Mouse (Mus musculus): Measurements from ENCODE around the gene Hmgcl. TPM values are rescaled to one million over a fixed set of nuclear protein-coding genes. Genes with fewer than 3 reads are reported as not detected.

The Hmgcl gene
- polyA plus RNA-seq, 1 experiment from 2014 or later: 60.3 TPM

DNA sequence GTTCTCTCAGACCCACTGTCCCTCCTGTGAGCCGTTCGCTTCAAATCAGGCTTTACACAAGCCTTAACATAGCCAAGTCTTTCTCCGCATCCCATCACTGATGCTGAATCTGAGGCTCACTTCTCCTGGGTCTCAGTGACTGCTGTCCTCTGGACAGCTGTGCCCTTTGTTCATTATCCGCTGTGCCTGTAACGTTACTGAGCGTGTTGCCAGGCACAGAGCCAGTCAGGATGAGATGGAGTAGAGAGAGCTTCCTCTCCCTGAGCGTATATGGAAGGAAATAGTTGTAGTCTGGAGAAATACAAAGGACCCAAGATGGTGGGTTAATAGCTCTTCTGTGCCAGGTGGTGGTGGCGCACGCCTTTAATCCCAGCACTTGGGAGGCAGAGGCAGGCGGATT is 3.2 kb downstream of the Hmgcl start:
- DNase-seq (ENCODE audit: low spot score) (no peak), ATAC-seq (ENCODE audit: low FRiP score) (no peak)
- H3K4me1 ChIP-seq (replicated peaks; ENCODE audit: control insufficient read depth, insufficient read depth, low read length): peaks cover 12% of the 10 kb centered on the region
- 83% methylated on average over 10 of the region's 10 CpGs for WGBS
- no peak overlapping the region for H3K4me2 ChIP-seq (replicated peaks)
- peaks cover 22% of the 10 kb centered on the region for H3K36me3 ChIP-seq (replicated peaks; ENCODE audit: control insufficient read depth, insufficient read depth)
- H3K9me3 ChIP-seq (ENCODE audit: control insufficient read depth, low read length): no peaks in the 10 kb centered on the region
- H3K27me3 ChIP-seq (ENCODE audit: control insufficient read depth, insufficient read depth, low read length): no peaks in the 10 kb centered on the region
- H3K9ac ChIP-seq: no peak overlapping the region
- no peak overlapping the region for H3K27ac ChIP-seq
- H3K4me3 ChIP-seq (replicated peaks; ENCODE audit: low read length): no peak overlapping the region

DNA sequence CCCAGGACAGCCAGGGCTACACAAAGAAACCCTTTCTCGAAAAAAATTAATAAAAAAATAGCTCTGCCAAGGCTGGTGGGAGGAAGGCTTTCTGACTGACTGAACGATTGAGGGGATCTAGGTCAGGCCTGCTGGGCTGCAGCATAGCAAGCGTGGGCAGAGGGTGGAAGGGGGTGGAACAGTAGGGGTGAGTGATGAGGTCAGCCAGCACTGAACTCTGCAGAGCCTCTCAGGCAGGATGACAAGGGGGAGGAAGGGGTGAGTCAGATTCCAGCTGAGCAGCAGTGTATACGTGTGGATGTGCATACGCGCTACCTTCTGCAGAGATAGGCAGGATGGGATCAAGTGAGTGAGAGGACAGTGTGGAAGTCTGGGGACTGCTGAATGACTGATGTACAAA is 3.7 kb downstream of the Hmgcl start:
- no peak overlapping the region for H3K4me3 ChIP-seq (replicated peaks; ENCODE audit: low read length)
- peaks cover 26% of the 10 kb centered on the region for H3K36me3 ChIP-seq (replicated peaks; ENCODE audit: control insufficient read depth, insufficient read depth)
- WGBS: 68% methylated on average over 6 of the region's 6 CpGs
- H3K4me1 ChIP-seq (replicated peaks; ENCODE audit: control insufficient read depth, insufficient read depth, low read length): peaks cover 12% of the 10 kb centered on the region
- H3K9ac ChIP-seq: no peak overlapping the region
- no peaks in the 10 kb centered on the region for H3K9me3 ChIP-seq (ENCODE audit: control insufficient read depth, low read length)
- no peaks in the 10 kb centered on the region for H3K27me3 ChIP-seq (ENCODE audit: control insufficient read depth, insufficient read depth, low read length)
- H3K27ac ChIP-seq: no peak overlapping the region
- no peak for ATAC-seq (ENCODE audit: low FRiP score)
- no peak overlapping the region for H3K4me2 ChIP-seq (replicated peaks)
- no peak for DNase-seq (ENCODE audit: low spot score)

DNA sequence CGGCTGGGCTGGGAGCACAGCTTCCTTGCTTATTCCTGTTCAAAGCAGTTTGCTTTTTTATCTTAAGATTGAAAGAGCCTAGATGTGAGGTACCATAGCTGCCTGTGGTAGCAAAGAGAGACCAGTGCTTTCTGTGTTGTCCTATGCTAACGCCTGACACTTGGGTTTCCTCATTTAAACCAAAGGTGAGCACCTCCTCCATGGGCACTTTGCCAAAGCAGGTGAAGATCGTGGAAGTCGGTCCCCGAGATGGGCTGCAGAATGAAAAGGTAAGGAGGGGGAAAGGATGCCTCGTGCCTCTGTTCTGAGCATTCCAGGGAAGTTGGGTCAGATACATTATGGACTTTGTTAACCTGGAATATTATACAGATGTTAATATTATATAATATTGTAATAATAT is 4.1 kb downstream of the Hmgcl start:
- H3K27me3 ChIP-seq (ENCODE audit: control insufficient read depth, insufficient read depth, low read length): no peaks in the 10 kb centered on the region
- WGBS: 89% methylated on average over 6 of the region's 6 CpGs
- no peaks in the 10 kb centered on the region for H3K9me3 ChIP-seq (ENCODE audit: control insufficient read depth, low read length)
- peaks cover 12% of the 10 kb centered on the region for H3K4me1 ChIP-seq (replicated peaks; ENCODE audit: control insufficient read depth, insufficient read depth, low read length)
- ATAC-seq (ENCODE audit: low FRiP score): no peak
- H3K4me2 ChIP-seq (replicated peaks): no peak overlapping the region
- no peak overlapping the region for H3K9ac ChIP-seq
- peaks cover 31% of the 10 kb centered on the region for H3K36me3 ChIP-seq (replicated peaks; ENCODE audit: control insufficient read depth, insufficient read depth)
- DNase-seq (ENCODE audit: low spot score): no peak
- H3K27ac ChIP-seq: no peak overlapping the region
- no peak overlapping the region for H3K4me3 ChIP-seq (replicated peaks; ENCODE audit: low read length)

DNA sequence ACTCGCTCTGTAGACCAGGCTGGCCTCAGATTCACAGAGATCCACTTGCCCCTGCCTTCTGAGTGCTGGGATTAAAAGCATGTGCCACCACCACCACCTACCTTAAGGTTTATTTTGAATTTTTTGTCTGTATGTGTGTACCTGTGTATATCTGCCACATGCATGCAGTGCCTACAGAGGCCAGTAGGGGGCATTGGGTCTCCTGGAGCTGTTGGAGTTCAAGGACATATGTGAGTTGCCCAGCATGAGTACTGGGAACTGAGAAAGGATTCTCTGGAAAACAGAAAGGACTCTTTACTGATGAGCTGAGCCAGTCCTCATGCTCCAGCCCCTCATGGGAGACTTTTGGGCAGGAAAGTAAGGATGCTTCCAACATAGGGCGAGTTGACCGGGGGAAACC is 5.3 kb downstream of the Hmgcl start:
- 89% methylated on average over 3 of the region's 3 CpGs for WGBS
- Histone ChIP-seq H3K4me2 (replicated peaks) (no peak overlapping the region), H3K36me3 (replicated peaks; ENCODE audit: control insufficient read depth, insufficient read depth) (peaks cover 39% of the 10 kb centered on the region), H3K9ac (no peak overlapping the region), H3K27me3 (ENCODE audit: control insufficient read depth, insufficient read depth, low read length) (no peaks in the 10 kb centered on the region), H3K4me1 (replicated peaks; ENCODE audit: control insufficient read depth, insufficient read depth, low read length) (0 out of 2 replicates have a peak, but pooled peaks cover 7% of the 10 kb centered on the region), H3K4me3 (replicated peaks; ENCODE audit: low read length) (no peak overlapping the region), H3K27ac (no peak overlapping the region), H3K9me3 (ENCODE audit: control insufficient read depth, low read length) (no peaks in the 10 kb centered on the region)
- DNase-seq (ENCODE audit: low spot score) (no peak), ATAC-seq (ENCODE audit: low FRiP score) (no peak)

DNA sequence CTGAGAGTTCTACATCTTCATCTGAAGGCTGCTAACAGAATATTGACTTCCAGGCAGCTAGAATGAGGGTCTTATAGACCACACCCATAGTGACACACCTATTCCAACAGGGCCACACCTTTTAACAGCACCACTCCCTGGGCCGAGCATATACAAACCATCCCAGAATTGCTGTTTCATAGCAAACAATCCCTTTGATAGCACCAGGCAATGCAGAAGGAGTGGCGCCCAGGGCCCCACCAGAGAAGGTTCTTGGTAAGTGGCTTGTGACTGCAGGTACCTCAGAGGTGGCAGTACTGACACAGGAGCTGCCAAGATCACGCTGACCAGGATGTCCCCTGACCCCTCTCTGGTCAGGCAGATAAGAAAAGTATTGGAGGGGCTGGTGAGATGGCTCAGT is 6.9 kb downstream of the Hmgcl start:
- Histone ChIP-seq H3K4me1 (replicated peaks; ENCODE audit: control insufficient read depth, insufficient read depth, low read length) (0 out of 2 replicates have a peak, but pooled peaks cover 3% of the 10 kb centered on the region), H3K4me2 (replicated peaks) (no peak overlapping the region), H3K9ac (no peak overlapping the region), H3K27ac (no peak overlapping the region), H3K36me3 (replicated peaks; ENCODE audit: control insufficient read depth, insufficient read depth) (peaks cover 52% of the 10 kb centered on the region), H3K27me3 (ENCODE audit: control insufficient read depth, insufficient read depth, low read length) (no peaks in the 10 kb centered on the region), H3K9me3 (ENCODE audit: control insufficient read depth, low read length) (no peaks in the 10 kb centered on the region), H3K4me3 (replicated peaks; ENCODE audit: low read length) (no peak overlapping the region)
- WGBS: 94% methylated on average over 3 of the region's 3 CpGs
- ATAC-seq (ENCODE audit: low FRiP score) (no peak), DNase-seq (ENCODE audit: low spot score) (no peak)

DNA sequence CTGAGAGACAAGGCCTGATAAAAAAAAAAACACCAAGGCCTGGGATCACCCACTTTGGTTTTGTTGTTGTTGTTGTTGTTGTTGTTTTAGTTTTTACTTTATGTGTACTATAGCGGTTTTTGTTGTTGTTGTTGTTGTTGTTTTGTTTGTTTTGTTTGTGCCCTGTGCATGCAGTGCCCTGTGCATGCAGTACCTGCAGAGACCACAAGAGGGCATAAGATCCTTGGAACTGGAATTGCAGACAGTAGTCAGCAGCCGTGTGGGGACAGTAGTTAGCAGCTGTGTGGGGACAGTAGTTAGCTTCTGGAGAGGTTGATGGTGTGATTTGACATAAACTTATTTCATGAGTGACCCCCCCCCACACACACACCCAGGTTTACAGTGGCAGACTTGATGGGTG is 8.0 kb downstream of the Hmgcl start:
- H3K36me3 ChIP-seq (replicated peaks; ENCODE audit: control insufficient read depth, insufficient read depth): peaks cover 62% of the 10 kb centered on the region
- no peak overlapping the region for H3K9ac ChIP-seq
- no peak overlapping the region for H3K4me3 ChIP-seq (replicated peaks; ENCODE audit: low read length)
- DNase-seq (ENCODE audit: low spot score) (peak; percentile 87), ATAC-seq (ENCODE audit: low FRiP score) (no peak)
- no peaks in the 10 kb centered on the region for H3K27me3 ChIP-seq (ENCODE audit: control insufficient read depth, insufficient read depth, low read length)
- WGBS: 7% methylated on average over 2 of the region's 2 CpGs
- no peaks in the 10 kb centered on the region for H3K9me3 ChIP-seq (ENCODE audit: control insufficient read depth, low read length)
- H3K4me1 ChIP-seq (replicated peaks; ENCODE audit: control insufficient read depth, insufficient read depth, low read length): no peaks in the 10 kb centered on the region
- no peak overlapping the region for H3K4me2 ChIP-seq (replicated peaks)
- H3K27ac ChIP-seq: no peak overlapping the region

DNA sequence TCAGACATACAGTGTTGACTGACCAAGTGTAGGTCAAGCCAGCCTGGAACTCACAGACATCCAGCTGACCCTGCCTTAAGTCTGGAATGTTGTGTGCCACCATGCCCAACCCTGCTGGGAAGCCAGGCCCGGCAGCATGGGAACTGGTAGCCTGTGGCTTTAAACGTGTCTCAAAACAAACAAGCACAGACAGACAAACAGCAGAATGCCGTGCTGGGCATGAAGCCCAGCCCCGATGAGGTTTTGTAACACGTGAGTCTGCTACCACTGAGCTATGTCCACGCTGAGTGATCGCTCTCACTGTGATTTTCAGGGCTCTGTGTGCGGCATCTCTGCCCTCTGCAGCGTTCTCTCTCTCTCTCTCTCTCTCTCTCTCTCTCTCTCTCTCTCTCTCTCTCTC is 9.6 kb downstream of the Hmgcl start:
- Histone ChIP-seq H3K27me3 (ENCODE audit: control insufficient read depth, insufficient read depth, low read length) (no peaks in the 10 kb centered on the region), H3K4me1 (replicated peaks; ENCODE audit: control insufficient read depth, insufficient read depth, low read length) (no peaks in the 10 kb centered on the region), H3K4me3 (replicated peaks; ENCODE audit: low read length) (no peak overlapping the region), H3K9ac (no peak overlapping the region), H3K27ac (no peak overlapping the region), H3K36me3 (replicated peaks; ENCODE audit: control insufficient read depth, insufficient read depth) (peaks cover 70% of the 10 kb centered on the region), H3K9me3 (ENCODE audit: control insufficient read depth, low read length) (no peaks in the 10 kb centered on the region), H3K4me2 (replicated peaks) (no peak overlapping the region)
- 86% methylated on average over 9 of the region's 9 CpGs for WGBS
- DNase-seq (ENCODE audit: low spot score) (no peak), ATAC-seq (ENCODE audit: low FRiP score) (no peak)

DNA sequence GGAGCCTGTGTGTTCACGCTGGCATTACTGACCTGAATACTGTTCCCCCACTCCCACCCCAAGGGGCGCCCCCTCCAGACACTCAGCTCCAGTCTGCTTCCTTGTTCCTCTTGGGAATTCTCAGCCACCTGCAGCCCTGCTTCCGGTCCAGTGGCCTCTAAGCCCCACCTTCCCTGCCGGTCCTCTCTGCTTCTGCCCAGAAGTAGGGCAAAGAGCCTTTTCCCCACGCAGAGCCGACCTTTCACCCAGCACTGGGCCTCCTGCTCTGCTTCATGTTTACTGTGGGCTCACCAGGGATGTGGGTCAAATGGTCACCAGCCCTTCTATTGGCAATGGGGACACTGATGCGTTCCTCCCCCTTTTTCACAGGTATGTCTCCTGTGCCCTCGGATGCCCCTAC is 12.1 kb downstream of the Hmgcl start:
- Histone ChIP-seq H3K9ac (no peak overlapping the region), H3K4me2 (replicated peaks) (no peak overlapping the region), H3K4me3 (replicated peaks; ENCODE audit: low read length) (no peak overlapping the region), H3K4me1 (replicated peaks; ENCODE audit: control insufficient read depth, insufficient read depth, low read length) (peaks cover 6% of the 10 kb centered on the region; the same call in 1 of the 2 replicates), H3K27me3 (ENCODE audit: control insufficient read depth, insufficient read depth, low read length) (no peaks in the 10 kb centered on the region), H3K27ac (no peak overlapping the region), H3K36me3 (replicated peaks; ENCODE audit: control insufficient read depth, insufficient read depth) (peaks cover 53% of the 10 kb centered on the region), H3K9me3 (ENCODE audit: control insufficient read depth, low read length) (no peaks in the 10 kb centered on the region)
- DNase-seq (ENCODE audit: low spot score) (no peak), ATAC-seq (ENCODE audit: low FRiP score) (no peak)
- 57% methylated on average over 8 of the region's 8 CpGs for WGBS

DNA sequence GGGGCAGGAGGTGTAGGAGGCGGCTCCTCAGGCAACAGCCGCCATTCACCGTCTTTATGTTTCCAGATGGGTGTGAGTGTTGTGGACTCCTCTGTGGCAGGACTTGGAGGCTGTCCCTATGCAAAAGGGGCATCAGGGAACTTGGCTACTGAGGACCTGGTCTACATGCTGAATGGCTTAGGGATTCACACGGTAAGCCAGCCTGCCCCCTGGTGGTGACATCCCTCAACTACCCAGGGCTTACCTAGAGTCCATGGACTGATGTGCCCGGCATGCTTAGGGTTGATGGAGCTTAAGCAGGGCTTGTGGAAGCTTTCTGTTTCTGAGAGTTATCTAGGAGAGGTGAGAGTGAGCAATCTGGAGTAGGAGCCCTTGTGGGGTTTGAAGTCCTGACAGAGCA is 14.5 kb downstream of the Hmgcl start:
- ATAC-seq (ENCODE audit: low FRiP score): no peak
- Histone ChIP-seq H3K9me3 (ENCODE audit: control insufficient read depth, low read length) (no peaks in the 10 kb centered on the region), H3K4me1 (replicated peaks; ENCODE audit: control insufficient read depth, insufficient read depth, low read length) (peaks cover 17% of the 10 kb centered on the region), H3K36me3 (replicated peaks; ENCODE audit: control insufficient read depth, insufficient read depth) (peaks cover 38% of the 10 kb centered on the region), H3K9ac (no peak overlapping the region), H3K4me3 (replicated peaks; ENCODE audit: low read length) (no peak overlapping the region), H3K27ac (no peak overlapping the region), H3K27me3 (ENCODE audit: control insufficient read depth, insufficient read depth, low read length) (no peaks in the 10 kb centered on the region), H3K4me2 (replicated peaks) (no peak overlapping the region)
- WGBS: 27% methylated on average over 5 of the region's 5 CpGs
- DNase-seq (ENCODE audit: low spot score): peak; percentile 78

DNA sequence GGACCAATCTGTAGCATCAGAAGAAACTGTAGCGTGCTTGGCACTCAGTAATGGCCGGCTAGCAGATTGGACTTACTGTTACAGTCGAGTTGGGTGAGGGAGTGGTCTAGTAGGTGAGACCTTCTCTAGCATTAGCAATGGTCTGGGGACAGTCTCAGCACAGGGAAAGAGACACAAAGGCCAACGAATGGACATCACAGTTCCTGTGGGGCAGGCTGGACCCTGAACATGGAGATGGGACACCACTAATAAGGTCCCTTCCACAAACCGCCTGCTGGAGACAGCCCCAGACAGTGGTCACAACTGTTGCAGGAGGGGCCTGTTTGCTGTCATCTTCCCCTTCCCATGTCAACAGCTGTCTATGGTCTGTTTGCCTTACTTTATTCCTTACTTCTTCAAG is 15.5 kb downstream of the Hmgcl start:
- Histone ChIP-seq H3K9ac (no peak overlapping the region), H3K27me3 (ENCODE audit: control insufficient read depth, insufficient read depth, low read length) (no peaks in the 10 kb centered on the region), H3K4me1 (replicated peaks; ENCODE audit: control insufficient read depth, insufficient read depth, low read length) (peaks cover 17% of the 10 kb centered on the region), H3K27ac (no peak overlapping the region), H3K9me3 (ENCODE audit: control insufficient read depth, low read length) (no peaks in the 10 kb centered on the region), H3K4me2 (replicated peaks) (no peak overlapping the region), H3K4me3 (replicated peaks; ENCODE audit: low read length) (no peak overlapping the region), H3K36me3 (replicated peaks; ENCODE audit: control insufficient read depth, insufficient read depth) (peaks cover 41% of the 10 kb centered on the region)
- whole genome bisulfite sequencing: 90% methylated on average over 5 of the region's 5 CpGs
- ATAC-seq (ENCODE audit: low FRiP score) (no peak), DNase-seq (ENCODE audit: low spot score) (no peak)
